26 mouse cellular contexts compared by ENCODE assay signal in the genomic region with DNA sequence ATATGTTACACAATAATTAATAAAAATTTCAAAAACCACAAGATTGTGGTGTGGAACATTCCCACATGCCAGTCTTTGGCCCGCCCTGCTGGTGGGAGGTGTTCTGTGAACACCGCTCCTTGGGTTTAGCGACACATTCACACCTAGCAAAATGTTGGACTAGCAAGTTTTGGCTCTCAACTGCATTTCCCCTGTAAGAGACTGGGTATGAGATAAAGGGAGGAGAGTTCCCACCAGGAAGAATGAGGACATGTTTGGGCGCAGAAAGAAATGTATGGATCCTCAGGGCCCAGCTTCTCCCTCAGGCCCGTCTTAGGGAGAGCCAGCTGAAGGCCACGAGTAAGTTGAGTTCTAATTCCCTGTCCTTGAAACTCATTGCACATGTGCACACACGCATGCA.
"Had no signal": no experiment of that assay in that cellular context is flagged by ENCODE, and none has a peak within 500 bp of the region (broad histone marks: within the 10 kb centered on the region; RNA-seq: fewer than 3 reads in every experiment).

No protein-coding gene starts in this region.

- H3K9ac ChIP-seq: heart, embryonic 12.5 days; hindbrain, embryonic 12.5 days; hindbrain, embryonic 14.5 days; intestine, embryonic 15.5 days; limb, embryonic 12.5 days; liver, embryonic 13.5 days; liver, embryonic 15.5 days had no signal

- H3K36me3 ChIP-seq: intestine, embryonic 15.5 days; liver, embryonic 13.5 days; liver, embryonic 15.5 days had no signal

- ATAC-seq: hindbrain, embryonic 16.5 days; inflammation-experienced regulatory T-cells, adult 6 months; intestine, embryonic 15.5 days; intestine, postnatal 0 days had no signal

- H3K4me2 ChIP-seq: heart, embryonic 12.5 days; hindbrain, embryonic 12.5 days; hindbrain, embryonic 14.5 days; intestine, embryonic 15.5 days; limb, embryonic 12.5 days; liver, embryonic 11.5 days; liver, embryonic 13.5 days; liver, embryonic 15.5 days had no signal

- H3K4me3 ChIP-seq: gastrocnemius, adult 2 months; heart, adult 2 months; heart, embryonic 12.5 days; hindbrain, embryonic 10.5 days; hindbrain, embryonic 12.5 days; intestine, embryonic 15.5 days; layer of hippocampus, adult 2 months; left cerebral cortex, adult 2 months; limb, embryonic 12.5 days; liver, embryonic 13.5 days; liver, embryonic 15.5 days had no signal

- H3K9me3 ChIP-seq: heart, embryonic 12.5 days; hindbrain, embryonic 10.5 days; hindbrain, embryonic 12.5 days; intestine, embryonic 15.5 days; limb, embryonic 12.5 days; liver, embryonic 13.5 days; liver, embryonic 15.5 days had no signal

- H3K27me3 ChIP-seq: heart, embryonic 12.5 days; hindbrain, embryonic 12.5 days; intestine, embryonic 15.5 days; limb, embryonic 12.5 days; liver, embryonic 13.5 days; liver, embryonic 15.5 days had no signal

- H3K4me1 ChIP-seq: heart, embryonic 12.5 days; hindbrain, embryonic 10.5 days; hindbrain, embryonic 12.5 days; intestine, embryonic 15.5 days; limb, embryonic 12.5 days; liver, embryonic 13.5 days; liver, embryonic 15.5 days had no signal

- DNase-seq: gastrocnemius, adult 2 months; gastrocnemius, postnatal 10 days; gastrocnemius, postnatal 25 days; heart, adult 2 months; heart, postnatal 10 days; heart, postnatal 4 days; kidney, adult 18-20 months; kidney, adult 8-10 months; kidney, postnatal 10 days; kidney, postnatal 25 days; kidney, postnatal 4 days; liver; liver, embryonic 13.5 days had no signal

- H3K27ac ChIP-seq: gastrocnemius, adult 2 months; heart, adult 2 months; hindbrain, embryonic 10.5 days; hindbrain, embryonic 12.5 days; hindbrain, embryonic 14.5 days; intestine, embryonic 15.5 days; layer of hippocampus, adult 2 months; left cerebral cortex, adult 2 months; limb, embryonic 12.5 days; liver, embryonic 13.5 days; liver, embryonic 15.5 days had no signal
